Mouse (Mus musculus) kidney, adult 2 months (tissue): ENCODE data around the gene Rnf183. TPM values are rescaled to one million over a fixed set of nuclear protein-coding genes. Genes with fewer than 3 reads are reported as not detected.

Source experiments
- DNase-seq: peaks from one replicate; pipeline ENCODE4 v3.0.0; 2021
- H3K27ac ChIP-seq: fragments of 200-500 bp; 2 replicates; pipeline ENCODE4 v1.5.1; 2012; ENCODE audit warnings: low read depth, low read length, control low read depth, inconsistent platforms; ENCODE audit not compliant: insufficient read depth
- H3K27me3 ChIP-seq: fragments of 200-500 bp; replicated peaks from 2 replicates; pipeline ENCODE4 v1.6.1; 2012; ENCODE audit warnings: mild to moderate bottlenecking, moderate library complexity, low read length, inconsistent platforms; ENCODE audit not compliant: control insufficient read depth, insufficient read depth
- H3K36me3 ChIP-seq: fragments of 200-500 bp; 2 replicates; pipeline ENCODE4 v1.6.1; 2012; ENCODE audit warnings: mild to moderate bottlenecking, moderate library complexity, low read length, inconsistent platforms; ENCODE audit not compliant: control insufficient read depth, insufficient read depth
- H3K4me1 ChIP-seq: fragments of 200-500 bp; 2 replicates; pipeline ENCODE4 v1.6.1; 2011; ENCODE audit warnings: low read length; ENCODE audit not compliant: control insufficient read depth, insufficient read depth
- H3K4me3 ChIP-seq: fragments of 200-500 bp; 2 replicates; pipeline ENCODE4 v1.5.1; 2011; ENCODE audit warnings: mild to moderate bottlenecking, low read depth, low read length, control low read depth; ENCODE audit not compliant: insufficient read depth
- CTCF ChIP-seq: fragments of 200-500 bp; conservative IDR thresholded peaks from 2 replicates; pipeline ENCODE4 v1.5.1; 2011; ENCODE audit warnings: low read depth, mild to moderate bottlenecking, control low read depth, low read length, moderate library complexity, mixed read lengths; ENCODE audit not compliant: insufficient read depth, insufficient read length
- POLR2A ChIP-seq: fragments of 200-500 bp; IDR thresholded peaks from one replicate; pipeline ENCODE4 v1.6.1; 2011; ENCODE audit warnings: low read depth, low read length, control low read depth
- WGBS: fragments of 180-500 bp; shearing (Covaris S2); methylation state at CpG from one replicate; pipeline ENCODE4 v1.1.7; 2018; 5-methylcytosine and 5-hydroxymethylcytosine counted together
- polyA plus RNA-seq: library from polyadenylated mRNA; depleted of rRNA; stranded (reverse); fragments of >200 nt; gene quantifications from 2 replicates; pipeline ENCODE4 v1.2.3, GENCODE M21; 2012; rRNA removed

Gene Rnf183
- polyA plus RNA-seq, 1 experiment, result 180 TPM

DNA sequence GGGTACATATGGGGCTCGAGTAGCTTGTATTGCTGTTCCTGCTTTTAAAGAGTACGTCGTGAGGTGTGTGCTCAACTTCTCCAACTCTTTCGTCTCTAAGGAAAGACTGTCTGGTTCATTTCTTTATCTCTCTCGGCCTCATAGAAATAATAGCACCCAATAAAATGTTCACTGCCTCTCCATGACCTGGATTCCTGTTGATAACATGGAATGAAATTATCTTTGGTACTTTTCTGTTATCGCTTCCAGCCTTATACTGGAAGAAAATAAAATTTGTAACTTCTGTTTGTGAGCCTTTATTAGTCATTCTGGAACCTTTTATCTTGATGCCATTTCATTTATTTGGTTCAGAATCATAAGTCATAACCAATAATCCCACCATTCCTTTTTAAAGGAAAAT is 51.8 kb downstream of the Rnf183 start:
- H3K4me3 ChIP-seq, result no peak overlapping the region
- H3K27ac ChIP-seq, result no peak overlapping the region
- TF ChIP-seq CTCF (no peak), POLR2A (no peak)
- WGBS, result 93% methylated on average over 6 of the region's 6 CpGs
- DNase-seq, result no peak
- peaks cover 11% of the 10 kb centered on the region for H3K4me1 ChIP-seq
- H3K36me3 ChIP-seq, result no peaks in the 10 kb centered on the region; the same call in 1 of the 2 replicates
- H3K27me3 ChIP-seq, result no peaks in the 10 kb centered on the region

DNA sequence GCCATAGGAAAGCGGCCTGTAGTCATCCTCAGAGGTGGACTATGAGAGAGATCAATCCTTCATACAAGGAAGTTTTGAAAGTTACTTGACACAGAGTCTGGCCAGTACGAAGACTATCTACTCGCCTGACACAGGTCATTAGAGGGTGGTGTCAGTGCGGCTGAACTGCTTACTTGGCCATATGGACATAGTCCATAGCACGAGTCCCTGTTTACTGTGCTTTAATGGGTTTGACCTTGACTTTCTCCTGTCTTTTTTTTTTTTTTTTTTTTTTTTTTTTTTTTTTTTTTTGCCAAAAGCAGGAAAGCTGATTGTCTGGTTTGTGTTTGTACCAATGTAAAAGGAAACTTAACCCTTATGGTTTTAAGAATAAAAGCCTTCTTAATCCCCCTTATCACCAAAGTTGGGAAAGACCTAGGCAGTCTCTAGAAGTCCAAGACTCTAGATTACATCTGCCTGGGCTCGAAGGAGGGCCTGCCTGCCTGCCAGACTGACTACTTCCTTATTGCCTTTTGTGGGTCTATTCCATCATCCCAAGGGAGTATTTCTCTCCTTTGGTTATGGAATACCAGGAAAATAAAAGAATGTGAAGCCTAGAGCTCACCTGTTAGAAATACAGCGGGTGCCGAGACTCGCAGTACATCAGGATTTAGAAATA is 55.2 kb downstream of the Rnf183 start:
- Histone ChIP-seq H3K36me3 (no peaks in the 10 kb centered on the region), H3K27ac (peak overlapping the region; percentile 82), H3K4me3 (no peak overlapping the region), H3K27me3 (no peaks in the 10 kb centered on the region), H3K4me1 (peaks cover 12% of the 10 kb centered on the region)
- 69% methylated on average over 9 of the region's 9 CpGs for WGBS
- DNase-seq, result no peak
- TF ChIP-seq CTCF, result no peak
- TF ChIP-seq POLR2A, result no peak

Other genes with a start within 250 kb of the Rnf183 start
- 0.26 and 0.50 TPM in 2 replicates for gene Zfp37, start 204.2 kb downstream of the Rnf183 start, polyA plus RNA-seq
- 26.6 and 33.0 TPM in 2 replicates for gene Slc31a2, start 172.7 kb downstream of the Rnf183 start, polyA plus RNA-seq
- 32.2 and 36.6 TPM in 2 replicates for gene Fkbp15, start 74.7 kb downstream of the Rnf183 start, polyA plus RNA-seq
- gene Slc31a1, start 74.5 kb downstream of the Rnf183 start, polyA plus RNA-seq, result 69.1 and 78.3 TPM in 2 replicates
- gene Cdc26, start 26.6 kb downstream of the Rnf183 start, polyA plus RNA-seq, result 25.3 and 31.7 TPM in 2 replicates
- 10.4 and 10.9 TPM in 2 replicates for gene Prpf4, start 26.5 kb downstream of the Rnf183 start, polyA plus RNA-seq
- gene Wdr31, start 35.6 kb upstream of the Rnf183 start, polyA plus RNA-seq, result 10.5 and 12.3 TPM in 2 replicates
- 51.1 and 52.4 TPM in 2 replicates for gene Bspry, start 44.8 kb upstream of the Rnf183 start, polyA plus RNA-seq
- gene Hdhd3, start 68.2 kb upstream of the Rnf183 start, polyA plus RNA-seq, result 23.7 and 24.0 TPM in 2 replicates
- 194 and 206 TPM in 2 replicates for gene Alad, start 84.7 kb upstream of the Rnf183 start, polyA plus RNA-seq
- 15.6 and 19.7 TPM in 2 replicates for gene Pole3, start 89.8 kb upstream of the Rnf183 start, polyA plus RNA-seq
- gene 4933430I17Rik, start 90.1 kb upstream of the Rnf183 start, polyA plus RNA-seq, result 0.17 and 0.20 TPM in 2 replicates
- 43.1 and 43.5 TPM in 2 replicates for gene Rgs3, start 124.6 kb upstream of the Rnf183 start, polyA plus RNA-seq